Mouse (Mus musculus): ENCODE measurements around the gene Mtor.

DNA sequence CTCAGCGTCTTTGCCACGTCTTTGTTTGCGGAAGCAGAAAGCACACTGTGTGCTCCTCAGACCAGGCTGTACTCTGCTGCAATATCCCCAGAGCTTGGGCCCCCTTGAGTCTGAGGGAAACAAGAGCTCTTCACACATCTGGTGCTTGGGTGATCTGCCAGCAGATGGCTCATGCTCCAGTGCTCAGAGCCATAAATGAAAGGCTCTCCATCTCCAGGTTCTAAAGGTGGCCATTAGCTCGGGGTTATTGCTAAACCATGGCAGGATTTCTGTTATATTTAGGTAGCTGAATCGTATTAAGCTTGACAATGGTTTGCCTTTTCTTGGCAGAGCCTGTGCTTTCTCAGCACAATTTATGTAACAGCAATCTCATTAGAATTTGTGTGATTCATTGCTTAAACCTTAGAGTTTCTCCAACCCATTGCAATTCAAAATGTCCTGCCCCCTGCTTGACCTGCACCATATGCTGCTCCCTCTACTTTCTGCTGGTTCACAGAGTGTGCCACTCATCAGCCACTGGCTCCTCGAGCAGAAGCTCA is 64.7 kb downstream of the Mtor start:
- TF ChIP-seq EP300 (IDR thresholded peaks at IDR 0.05; ENCODE audit: low read depth): no peak
- no peak for TF ChIP-seq CTCF (IDR thresholded peaks at IDR 0.05; ENCODE audit: low read depth)
